Mouse (Mus musculus): ENCODE measurements at regions not wholly inside any gene's neighbourhood (a gene's known extent, or its start where the extent isn't known, plus 50 kb on each side); places are given as distances from the start of the nearest gene placed in this dataset.
"Not testable (repeated sequence)": the region's sequence is repeated elsewhere in the genome, so short reads cannot be mapped to it uniquely, and the experiment has no call there.

DNA sequence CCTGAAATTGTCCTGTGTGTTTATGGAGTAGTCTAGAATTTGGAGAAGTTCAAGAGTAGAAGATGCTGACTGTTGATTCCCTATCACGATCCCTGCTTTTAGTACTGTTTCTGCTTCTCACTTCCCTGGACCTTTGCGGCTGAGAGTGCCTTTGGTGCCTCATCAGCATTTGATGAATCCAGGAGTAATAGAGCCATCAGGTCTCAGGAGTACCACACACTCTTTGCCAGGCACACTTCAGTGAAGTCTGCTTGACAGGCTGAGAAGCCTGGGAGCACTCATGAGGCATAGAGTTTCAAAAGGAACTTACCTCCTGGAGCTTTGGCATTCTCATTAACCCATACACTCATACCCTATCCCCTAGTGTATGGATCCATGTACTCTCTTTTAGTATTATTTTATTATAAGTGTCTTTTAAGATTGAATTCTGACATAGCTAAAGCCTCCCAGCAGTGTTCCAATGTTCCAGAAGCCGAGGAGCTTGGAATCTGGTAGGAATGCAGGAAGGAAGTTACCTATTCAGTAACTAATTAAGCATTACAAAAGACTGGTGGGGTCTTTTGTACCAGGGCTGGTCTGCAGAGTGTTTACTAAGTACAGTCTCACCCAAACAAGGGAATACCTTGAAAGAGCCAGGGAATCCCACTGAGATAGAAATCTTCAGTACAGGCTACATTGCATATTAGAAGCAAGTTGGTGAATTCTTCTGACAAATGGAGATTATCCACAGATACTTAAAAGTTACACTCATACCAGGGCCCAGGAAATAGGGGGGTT lies 139.7 kb downstream of the Tex13c3 start:
- not testable (repeated sequence) for DNase-seq

DNA sequence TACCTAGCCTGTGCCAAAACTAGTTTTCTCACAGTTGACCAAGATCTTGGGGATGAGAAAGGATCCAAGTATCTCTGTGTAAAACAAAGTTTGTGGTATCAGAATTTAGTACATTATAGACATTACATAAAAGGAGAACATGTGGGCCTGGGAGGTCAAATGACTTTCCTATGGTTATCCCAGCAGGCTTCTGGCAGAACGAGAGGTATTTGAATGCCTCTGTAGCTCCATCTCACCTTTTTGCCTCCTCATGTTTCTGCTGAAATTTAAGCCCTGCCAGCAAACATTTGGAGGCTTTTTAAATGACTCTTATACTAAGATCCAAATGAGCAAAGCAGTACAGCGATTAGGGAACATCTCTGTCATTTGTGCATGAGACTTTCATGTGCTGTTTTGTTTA lies 167.8 kb downstream of the Tex13c3 start:
- DNase-seq = no peak

DNA sequence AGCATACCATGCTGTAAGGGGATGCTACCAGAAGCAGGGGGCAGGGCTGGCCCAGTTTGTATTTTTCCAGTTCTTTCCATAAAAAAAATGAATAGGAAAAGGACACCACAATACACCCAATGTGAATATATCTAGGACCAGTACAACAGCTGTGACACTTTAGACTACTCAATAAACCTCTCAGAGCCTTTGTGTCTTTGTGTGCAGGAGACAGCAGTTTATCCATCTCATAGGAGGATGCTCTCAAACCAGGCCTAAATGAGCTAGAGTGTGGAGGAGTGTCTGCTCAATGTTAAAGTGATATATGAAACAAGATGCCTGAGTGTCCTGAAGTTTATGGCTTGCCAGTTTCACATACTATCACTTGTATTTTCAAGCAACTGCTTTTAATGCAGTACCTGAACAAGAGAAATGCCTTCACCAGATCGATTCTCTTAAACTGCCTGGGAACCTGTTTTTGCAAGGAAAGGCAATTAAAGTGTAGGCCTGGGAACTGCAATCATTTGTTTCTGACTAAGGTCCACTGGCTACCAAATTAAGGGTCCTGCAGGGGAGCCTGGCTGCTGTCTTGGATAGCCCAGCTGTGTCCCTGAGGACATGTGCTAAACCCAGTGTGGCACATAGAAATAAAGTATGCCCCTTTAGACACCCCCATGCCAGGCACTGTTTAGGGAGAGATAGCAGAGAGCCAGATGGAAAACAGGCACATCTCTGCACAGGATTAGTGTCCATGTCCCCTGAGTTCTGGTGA lies 169.1 kb downstream of the Tex13c3 start:
- no peak for DNase-seq

DNA sequence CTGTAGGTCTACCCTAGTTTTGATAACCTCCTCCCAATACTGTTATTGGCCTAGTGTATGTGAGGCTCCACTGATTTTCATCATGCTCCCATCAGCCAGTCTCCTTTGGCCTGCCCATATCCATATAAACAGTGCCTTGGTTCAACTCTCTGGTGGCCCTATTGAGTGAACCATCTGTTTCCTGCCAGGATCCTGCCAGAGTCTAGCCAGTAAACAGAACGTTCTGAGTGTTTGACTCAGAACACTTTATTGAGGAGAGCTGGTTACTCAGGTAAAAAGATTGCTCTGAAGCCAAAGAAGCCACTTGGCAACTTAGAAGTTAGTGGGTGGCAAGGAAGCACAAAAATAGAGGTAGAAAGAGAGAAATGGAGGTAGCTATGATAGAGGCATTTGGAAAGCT lies 169.7 kb downstream of the Tex13c3 start:
- no peak for DNase-seq

DNA sequence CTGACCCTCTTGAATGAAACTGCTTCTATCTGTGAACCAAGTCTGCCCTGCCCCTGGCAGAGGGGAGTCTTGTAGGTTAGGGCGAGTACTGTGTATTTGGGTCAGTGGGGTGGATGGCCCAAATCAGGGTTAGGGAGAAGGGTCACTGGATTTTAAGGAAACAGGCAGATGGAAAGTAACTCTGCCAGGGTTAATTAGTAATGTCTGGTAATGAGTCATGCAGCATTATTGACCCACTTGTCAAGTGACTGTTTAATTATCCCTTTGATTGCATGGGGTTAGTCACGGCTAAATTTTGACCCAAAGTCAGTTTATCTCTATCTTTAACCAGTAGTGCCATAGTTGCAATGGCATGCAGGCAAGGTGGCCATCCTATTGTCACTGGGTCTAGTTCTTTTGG lies 192.9 kb downstream of the Tex13c3 start:
- no peak for DNase-seq

DNA sequence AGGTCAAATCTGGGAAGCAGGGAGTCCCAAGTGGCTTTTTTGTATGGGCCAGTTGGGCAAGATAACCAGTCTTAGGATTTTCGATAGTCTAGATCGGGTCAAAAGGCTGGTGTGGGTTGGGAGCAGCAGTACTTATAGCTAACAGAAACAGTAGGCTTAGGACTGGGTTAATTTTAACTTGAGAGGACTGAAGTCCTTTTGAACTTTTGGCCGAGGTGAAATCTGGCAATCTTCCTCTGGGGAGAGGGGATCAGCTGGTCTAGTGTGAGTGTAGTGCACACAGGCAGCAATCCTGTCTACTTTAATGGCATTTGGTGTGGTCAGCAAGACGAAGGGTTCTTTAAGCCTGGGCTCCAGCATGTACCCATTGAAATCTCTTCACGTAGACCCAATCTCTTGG lies 194.7 kb downstream of the Tex13c3 start:
- DNase-seq = peak in 1 of 2 experiments; percentile 1

DNA sequence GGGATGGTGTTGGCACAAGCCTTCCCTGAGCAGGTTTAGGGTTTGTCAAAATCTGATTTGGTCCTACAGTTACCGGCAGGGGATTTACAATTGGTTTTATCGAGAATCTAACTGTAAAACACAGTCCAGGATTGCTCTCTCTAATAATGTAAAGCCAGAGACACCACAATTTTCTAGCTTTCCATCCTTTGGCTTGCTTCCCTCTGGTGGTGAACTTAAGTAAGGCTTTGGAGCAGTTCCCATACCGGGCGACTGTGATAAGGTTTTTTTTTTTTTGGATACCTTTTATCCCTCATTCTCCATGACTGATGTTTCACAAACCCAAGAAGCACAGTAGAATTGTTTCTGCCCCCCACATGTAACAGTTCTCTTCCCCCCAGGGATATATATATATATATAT lies 195.3 kb downstream of the Tex13c3 start:
- DNase-seq = no peak

DNA sequence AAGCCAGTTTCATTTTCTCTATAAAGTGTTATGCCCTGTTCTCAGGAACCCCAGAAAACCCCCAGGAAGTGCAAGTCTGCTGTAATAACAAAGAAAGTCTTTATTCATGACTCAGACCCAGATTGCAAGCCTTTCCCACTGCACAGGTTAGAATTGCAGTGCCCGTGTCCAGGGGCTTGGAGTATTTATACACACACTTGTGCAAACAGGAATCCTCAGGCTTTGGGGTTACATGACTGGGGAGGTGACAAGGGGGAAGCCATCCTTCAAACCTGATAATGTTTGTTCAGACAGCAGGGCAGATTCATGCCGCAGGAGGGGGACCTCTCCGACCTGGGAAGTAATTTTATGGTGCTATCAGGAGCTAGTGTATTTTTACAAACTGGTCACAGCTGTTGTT lies 198.0 kb downstream of the Tex13c3 start:
- no peak for DNase-seq

DNA sequence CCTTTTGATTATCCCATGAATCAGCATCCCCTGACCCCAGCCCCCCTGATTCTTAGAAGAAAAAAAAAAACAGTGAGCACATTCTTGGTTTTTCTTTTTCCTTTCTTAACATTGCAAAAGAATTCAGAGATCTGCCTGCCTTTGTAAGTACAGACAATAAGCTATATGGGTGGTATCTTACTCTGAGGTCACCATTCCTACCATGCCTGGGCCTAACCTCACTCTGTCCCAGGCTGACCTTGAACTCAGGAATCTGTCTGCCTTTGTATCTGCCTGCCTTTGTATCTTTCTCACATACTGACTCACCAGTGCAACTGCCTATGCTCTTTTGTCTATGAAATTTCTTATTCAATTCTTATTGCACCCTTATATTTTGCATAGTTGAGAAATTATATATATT lies 216.9 kb downstream of the Tex13c3 start:
- no peak for DNase-seq

DNA sequence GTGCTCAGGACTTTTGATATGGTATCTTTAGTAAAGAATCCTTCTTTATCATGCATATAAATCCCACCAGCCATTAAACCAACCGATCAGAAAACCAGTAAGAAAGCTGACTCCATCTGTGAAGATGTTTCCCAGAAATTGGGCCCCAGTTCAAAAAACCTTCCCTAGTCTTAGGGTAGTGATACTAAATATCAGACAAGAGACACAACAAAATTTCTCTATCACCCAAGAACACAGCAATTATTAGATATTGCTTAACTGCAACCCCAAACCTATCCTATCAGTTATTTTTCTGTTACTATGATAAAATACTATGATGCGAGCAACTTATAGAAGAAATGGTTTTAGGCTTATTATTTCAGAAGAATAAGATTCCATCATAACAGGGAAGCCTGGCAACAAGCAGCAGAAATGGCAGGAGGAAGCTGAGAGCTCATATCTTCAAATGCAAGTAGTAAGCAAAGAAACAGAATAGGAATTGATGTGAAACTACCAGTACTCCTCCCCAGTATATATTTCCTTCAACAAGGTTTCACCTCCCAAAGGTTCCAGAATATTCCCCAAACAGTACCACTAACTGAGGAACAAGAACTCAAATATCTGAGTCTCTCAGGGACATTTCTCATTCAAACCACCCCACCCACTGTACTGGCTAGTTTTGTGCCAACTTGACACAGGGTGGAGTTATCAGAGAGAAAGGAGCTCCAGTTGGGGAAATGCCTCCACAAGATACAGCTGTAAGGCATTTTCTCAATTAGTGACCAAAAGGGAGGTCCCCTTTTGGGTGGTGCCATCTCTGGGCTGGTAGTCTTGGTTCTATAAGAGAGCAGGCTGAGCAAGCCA lies 234.1 kb downstream of the Tex13c3 start:
- DNase-seq = no peak

DNA sequence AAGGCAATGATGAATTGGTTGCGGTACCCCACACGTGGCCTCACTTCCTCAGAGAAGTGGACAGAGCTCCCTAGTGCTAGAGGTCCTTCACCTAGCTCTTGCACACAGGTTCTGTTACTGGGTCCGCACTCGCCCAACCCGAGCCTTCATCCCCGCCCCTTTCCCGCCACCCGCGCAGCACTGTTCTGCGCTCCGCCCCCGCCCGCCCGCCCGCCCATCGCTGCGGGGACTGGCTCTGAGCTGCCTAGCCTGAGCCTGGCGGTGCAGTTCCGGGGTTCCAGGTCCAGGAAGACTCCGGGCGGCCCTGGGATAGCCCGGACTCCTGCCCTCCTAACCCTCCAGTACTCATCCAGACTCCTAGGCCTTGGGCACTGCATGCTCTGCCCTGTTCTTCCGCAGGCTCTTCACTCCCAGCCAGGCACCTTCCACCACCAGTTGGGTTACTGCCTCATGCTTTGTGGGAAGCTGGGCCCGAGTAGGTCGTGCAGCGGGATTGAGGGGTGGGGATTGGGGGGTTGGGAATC lies 243.3 kb downstream of the Tex13c3 start:
- peak; percentile 53 to 74 for DNase-seq

DNA sequence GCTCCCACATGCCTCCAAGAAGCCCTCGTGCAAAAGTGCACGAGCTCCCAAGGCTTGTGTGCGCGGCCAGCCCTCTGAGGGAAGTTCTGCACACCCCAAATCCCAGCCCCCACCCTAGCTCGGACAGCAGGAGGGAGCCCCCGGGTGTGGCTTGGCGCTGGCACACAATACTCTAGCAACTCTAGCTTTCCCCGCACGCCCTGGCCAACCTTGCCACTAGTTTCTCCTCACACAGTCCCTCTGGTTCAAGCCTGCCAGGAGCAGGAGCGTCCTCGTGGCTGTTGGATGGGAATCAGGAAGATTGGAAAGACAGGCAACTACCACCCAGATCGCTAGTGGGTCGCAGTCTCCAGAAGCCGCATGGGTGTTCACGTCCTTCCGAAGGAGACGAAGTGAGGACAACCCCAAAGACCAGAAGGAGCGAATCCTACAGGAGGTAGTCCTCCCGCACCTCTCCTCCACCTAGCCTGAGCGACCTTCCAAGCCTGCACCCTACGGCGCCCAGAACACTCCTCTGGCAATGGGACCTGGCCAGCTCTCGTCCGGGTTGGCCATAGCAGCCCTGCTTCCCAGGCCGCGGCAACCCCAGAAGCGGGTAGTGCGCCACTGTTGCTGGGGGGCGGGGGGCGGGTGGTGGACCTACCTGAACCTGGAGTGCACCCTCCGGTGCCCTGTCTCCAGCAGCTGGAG lies 243.9 kb downstream of the Tex13c3 start:
- peak; percentile 24 to 50 for DNase-seq

DNA sequence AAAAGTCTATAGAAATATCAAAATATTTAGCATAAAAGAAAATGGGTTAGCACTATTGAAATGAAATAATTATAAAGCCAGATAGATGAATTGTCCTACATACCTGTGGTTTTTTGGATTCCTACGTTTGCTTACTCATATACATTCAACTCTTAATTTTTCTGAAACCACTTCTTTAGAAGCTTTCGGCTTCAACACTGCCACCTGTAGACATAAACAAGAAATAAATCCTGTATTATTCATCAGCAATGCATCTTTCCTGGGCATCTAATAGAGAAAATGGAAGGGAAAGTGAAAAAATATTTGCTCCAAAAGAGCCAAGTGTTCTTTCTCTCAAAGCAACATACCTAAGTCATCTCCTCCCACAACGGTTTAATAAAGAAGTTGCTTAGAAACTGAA lies 245.7 kb downstream of the Tex13c3 start:
- DNase-seq = no peak

DNA sequence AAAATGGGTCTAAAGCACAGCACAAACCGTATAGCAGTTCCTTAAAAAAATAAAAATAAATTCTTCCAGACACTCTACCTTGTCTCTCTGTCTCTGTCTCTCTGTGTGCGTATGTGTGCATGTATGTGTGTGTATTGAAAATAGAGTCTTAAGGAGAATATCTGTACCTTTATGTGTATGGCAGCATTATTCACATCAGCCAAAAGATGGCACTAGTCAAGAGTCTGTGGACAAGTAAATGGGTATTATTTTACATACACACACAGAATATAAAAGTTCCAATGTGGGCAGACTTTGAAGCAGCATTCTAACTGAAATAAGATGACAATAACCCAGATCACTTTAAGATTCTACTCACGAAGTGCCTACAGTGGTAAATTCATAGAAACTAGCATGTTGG lies 249.3 kb downstream of the Tex13c3 start:
- no peak for DNase-seq

DNA sequence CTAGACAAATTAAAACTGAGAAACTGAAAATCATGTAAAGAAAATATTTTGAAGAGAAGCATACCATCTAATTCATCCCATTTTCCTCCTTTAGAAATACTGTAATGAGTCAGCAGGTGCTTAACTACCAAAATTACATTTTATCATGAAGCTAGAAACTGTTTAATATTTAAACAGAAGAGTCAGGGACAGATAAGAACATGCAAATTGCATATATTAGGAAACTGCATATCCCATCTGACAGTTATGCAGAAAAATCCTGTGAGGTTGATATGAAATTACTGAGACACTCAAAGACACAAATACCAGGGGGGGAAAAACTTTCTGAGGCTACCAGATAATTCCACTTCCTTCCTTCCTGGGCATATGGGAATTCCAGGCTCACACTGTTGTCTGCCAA lies 257.8 kb downstream of the Tex13c3 start:
- no peak for DNase-seq

DNA sequence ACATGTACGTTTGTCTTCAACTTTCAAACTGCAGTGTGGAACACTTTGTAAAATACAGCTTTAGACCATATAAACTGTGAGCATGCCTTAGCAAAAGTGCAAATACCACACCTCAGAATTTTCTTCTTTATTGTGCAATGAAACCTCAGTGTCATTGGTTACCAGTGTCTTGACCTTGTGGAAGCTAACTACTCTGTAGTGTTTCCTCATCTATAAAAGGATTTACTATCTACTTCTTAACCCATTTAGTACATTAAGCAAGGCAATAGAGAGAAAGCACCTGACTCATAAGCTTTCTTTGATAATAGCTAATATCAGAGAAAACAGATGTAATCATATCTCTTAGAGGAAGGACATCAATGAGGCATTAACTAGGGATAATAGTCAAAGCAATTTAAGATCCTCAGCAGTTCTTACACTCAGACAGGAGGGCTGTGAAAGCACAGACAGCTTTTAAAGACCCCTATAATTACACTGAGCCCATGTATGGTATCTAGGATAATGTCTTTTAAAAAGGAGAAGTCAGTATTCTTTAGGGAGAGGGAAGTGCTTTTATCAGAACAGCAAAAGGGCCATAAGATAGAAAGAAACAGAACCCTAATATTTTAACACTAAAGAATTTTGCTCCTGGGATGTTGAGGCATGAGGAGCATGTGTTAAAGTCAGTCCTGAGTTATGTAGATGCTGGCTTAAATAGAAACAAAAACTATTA lies 260.2 kb downstream of the Tex13c3 start:
- DNase-seq = no peak

DNA sequence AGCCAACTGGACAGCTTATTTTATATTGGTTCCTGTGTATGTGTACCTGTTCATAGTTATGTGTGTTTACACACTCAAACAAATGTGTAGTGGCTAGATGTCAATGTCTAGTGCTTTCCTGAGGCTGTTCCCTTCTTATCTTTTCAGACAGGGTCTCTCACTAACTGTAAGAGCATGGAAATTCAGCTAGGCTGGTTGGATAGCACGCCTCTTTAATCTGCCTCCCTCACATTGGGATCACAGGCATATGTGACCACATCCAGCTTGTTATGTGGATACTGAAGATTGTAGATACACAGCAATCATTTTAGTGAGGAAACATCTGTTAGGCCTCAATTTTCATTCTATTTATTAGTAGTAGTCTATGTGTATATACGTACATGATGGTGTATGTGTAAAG lies 261.4 kb downstream of the Tex13c3 start:
- no peak for DNase-seq

DNA sequence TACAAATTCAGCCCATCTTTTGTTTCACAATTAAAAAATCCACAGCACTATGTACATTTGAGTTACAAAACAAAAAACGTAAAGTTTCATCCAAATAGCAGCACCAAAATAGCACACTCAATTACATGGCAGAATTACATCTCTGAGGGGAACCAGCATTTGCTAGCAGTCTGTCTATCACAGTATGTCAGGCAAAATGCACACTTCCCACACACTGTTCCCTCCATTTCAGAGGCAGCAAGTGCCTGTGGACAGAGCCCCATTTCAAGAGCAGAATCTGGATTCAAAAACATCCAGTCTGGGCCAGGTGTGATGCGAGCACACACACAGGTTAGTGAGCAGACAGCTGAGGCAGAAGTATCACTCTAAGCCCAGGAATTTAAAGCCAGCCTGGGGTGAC lies 261.8 kb downstream of the Tex13c3 start:
- DNase-seq = no peak

DNA sequence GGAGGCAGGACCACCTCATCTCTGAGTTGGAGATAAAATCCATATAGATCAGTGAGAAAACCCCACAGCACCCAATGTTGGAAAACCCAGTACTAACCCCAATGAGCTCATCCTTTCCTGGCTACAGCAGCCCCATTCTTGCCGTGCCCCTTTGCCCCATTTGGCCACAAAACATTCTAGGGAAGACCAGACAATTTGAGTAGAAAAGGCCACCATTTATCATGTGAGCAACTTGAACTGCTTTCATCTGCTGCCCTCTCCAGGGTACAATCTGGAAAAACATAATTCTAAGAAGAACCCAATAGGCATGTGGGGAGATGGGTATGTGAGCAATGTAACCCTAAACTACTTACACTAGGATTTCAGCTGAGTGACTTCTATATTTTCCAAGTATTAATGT lies 274.7 kb downstream of the Tex13c3 start:
- DNase-seq = no peak

DNA sequence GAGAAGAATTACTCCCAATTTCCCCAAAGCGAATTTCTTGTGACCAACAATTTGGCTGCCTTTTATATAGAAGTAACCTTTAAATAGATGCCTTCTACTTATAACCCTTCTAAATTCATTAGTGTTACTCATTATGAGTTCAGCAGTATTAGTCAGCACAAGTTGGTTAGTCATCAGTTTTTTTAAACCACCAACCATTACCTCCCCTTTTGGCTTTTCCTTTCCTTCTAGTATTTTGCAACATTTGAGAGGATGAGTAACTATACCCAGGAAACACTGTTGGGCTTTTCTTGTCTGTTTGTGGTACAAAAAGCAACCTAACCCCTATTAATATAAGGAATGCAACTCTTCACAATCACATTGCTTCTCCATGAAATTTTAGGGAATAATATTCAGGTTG lies 278.6 kb downstream of the Tex13c3 start:
- no peak for DNase-seq

DNA sequence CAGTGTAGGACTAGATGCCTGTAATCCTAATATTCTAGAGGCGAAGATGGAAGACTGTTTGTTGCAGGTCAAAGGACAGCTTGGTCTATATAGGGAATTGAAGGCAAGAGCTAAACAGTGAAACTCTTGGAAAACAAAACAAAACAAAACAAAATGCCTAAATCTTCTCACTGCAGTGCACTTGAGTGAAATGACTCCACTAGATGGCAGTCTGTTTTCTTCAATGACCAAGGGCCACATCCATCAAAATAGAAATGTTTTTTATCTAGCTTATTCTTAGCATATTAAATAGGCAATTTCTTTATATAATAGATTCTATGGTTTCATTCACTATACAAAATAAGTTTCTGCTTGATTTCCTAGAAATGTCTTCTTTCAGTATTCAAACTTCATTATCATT lies 279.7 kb downstream of the Tex13c3 start:
- DNase-seq = no peak

DNA sequence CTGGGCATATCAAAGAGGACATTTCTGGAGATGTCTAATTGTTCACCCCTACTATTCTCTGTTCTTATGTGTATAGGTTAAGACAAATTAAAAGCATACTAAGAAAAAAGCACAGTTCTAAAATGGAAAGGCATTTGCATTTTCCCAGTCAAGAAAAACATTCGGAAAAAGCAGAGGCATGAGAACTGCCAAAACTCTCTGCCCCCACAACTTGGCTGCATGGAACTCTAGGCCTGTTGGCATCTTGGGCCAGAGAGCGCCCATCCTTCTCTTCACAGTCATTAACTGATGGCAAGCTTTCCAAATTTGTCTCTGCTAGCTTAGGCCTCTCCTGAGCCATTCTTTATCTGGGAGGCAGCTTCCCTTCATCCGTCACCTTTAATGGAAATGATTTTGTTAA lies 281.6 kb downstream of the Tex13c3 start:
- DNase-seq = no peak

Measured in kidney, postnatal 4 days (tissue).